Mouse (Mus musculus): ENCODE data around the gene Rasgrf1.

Gene Rasgrf1

GRCm38 (mm10) chr9:89973856-89974255 lies 64.1 kb downstream of the Rasgrf1 start:
- no peak for TF ChIP-seq GATA4 (IDR thresholded peaks at IDR 0.05; ENCODE audit: insufficient replicate concordance, low read length)

GRCm38 (mm10) chr9:89974463-89974931 lies 64.8 kb downstream of the Rasgrf1 start:
- no peak for TF ChIP-seq GATA4 (IDR thresholded peaks at IDR 0.05; ENCODE audit: insufficient replicate concordance, low read length)

GRCm38 (mm10) chr9:89976366-89976940 lies 66.7 kb downstream of the Rasgrf1 start:
- no peak for TF ChIP-seq GATA4 (IDR thresholded peaks at IDR 0.05; ENCODE audit: insufficient replicate concordance, low read length)

GRCm38 (mm10) chr9:89979248-89979647 lies 69.5 kb downstream of the Rasgrf1 start:
- TF ChIP-seq GATA4 (IDR thresholded peaks at IDR 0.05; ENCODE audit: insufficient replicate concordance, low read length), result no peak

- TF ChIP-seq GATA4 (IDR thresholded peaks at IDR 0.05; ENCODE audit: insufficient replicate concordance, low read length), result no peak
Measured at GRCm38 (mm10) chr9:89982256-89982655, 72.5 kb downstream of the Rasgrf1 start.

GRCm38 (mm10) chr9:89988053-89988452 lies 78.3 kb downstream of the Rasgrf1 start:
- no peak for TF ChIP-seq GATA4 (IDR thresholded peaks at IDR 0.05; ENCODE audit: insufficient replicate concordance, low read length)

GRCm38 (mm10) chr9:89988811-89989528 lies 79.3 kb downstream of the Rasgrf1 start:
- TF ChIP-seq GATA4 (IDR thresholded peaks at IDR 0.05; ENCODE audit: insufficient replicate concordance, low read length), result no peak

- no peak for TF ChIP-seq GATA4 (IDR thresholded peaks at IDR 0.05; ENCODE audit: insufficient replicate concordance, low read length)
Measured at GRCm38 (mm10) chr9:90006432-90006831, 96.7 kb downstream of the Rasgrf1 start.

GRCm38 (mm10) chr9:90007094-90007493 lies 97.4 kb downstream of the Rasgrf1 start:
- no peak for TF ChIP-seq GATA4 (IDR thresholded peaks at IDR 0.05; ENCODE audit: insufficient replicate concordance, low read length)

- TF ChIP-seq GATA4 (IDR thresholded peaks at IDR 0.05; ENCODE audit: insufficient replicate concordance, low read length), result no peak
Measured at GRCm38 (mm10) chr9:90008138-90008537, 98.4 kb downstream of the Rasgrf1 start.

- no peak for TF ChIP-seq GATA4 (IDR thresholded peaks at IDR 0.05; ENCODE audit: insufficient replicate concordance, low read length)
Measured at GRCm38 (mm10) chr9:90011849-90012248, 102.1 kb downstream of the Rasgrf1 start.

GRCm38 (mm10) chr9:90014649-90015048 lies 104.9 kb downstream of the Rasgrf1 start:
- TF ChIP-seq GATA4 (IDR thresholded peaks at IDR 0.05; ENCODE audit: insufficient replicate concordance, low read length), result no peak

GRCm38 (mm10) chr9:90016204-90016603 lies 106.5 kb downstream of the Rasgrf1 start:
- TF ChIP-seq GATA4 (IDR thresholded peaks at IDR 0.05; ENCODE audit: insufficient replicate concordance, low read length), result no peak

- no peak for TF ChIP-seq GATA4 (IDR thresholded peaks at IDR 0.05; ENCODE audit: insufficient replicate concordance, low read length)
Measured at GRCm38 (mm10) chr9:90020866-90021265, 111.2 kb downstream of the Rasgrf1 start.

- no peak for TF ChIP-seq GATA4 (IDR thresholded peaks at IDR 0.05; ENCODE audit: insufficient replicate concordance, low read length)
Measured at GRCm38 (mm10) chr9:90021442-90021841, 111.7 kb downstream of the Rasgrf1 start.

GRCm38 (mm10) chr9:90027709-90028108 lies 118.0 kb downstream of the Rasgrf1 start:
- no peak for TF ChIP-seq GATA4 (IDR thresholded peaks at IDR 0.05; ENCODE audit: insufficient replicate concordance, low read length)

GRCm38 (mm10) chr9:90033922-90034321 lies 124.2 kb downstream of the Rasgrf1 start:
- no peak for TF ChIP-seq GATA4 (IDR thresholded peaks at IDR 0.05; ENCODE audit: insufficient replicate concordance, low read length)

Data from liver, adult (tissue).